Mouse (Mus musculus): ENCODE measurements around the gene Tmem135. TPM values are rescaled to one million over a fixed set of nuclear protein-coding genes. Genes with fewer than 3 reads are reported as not detected.
A peak's percentile ranks its signal among the peaks of the same experiment; 100 is the strongest.

Gene Tmem135
- polyA plus RNA-seq, 1 experiment from 2014 or later: 21.7 TPM

GRCm38 (mm10) chr7:89311555-89311954 lies 92.5 kb downstream of the Tmem135 start:
- Histone ChIP-seq H3K27ac (ENCODE audit: low read length) (no peak overlapping the region), H3K4me1 (ENCODE audit: insufficient read depth, low read depth, low read length) (no peaks in the 10 kb centered on the region), H3K9me3 (ENCODE audit: low read length) (no peaks in the 10 kb centered on the region), H3K4me3 (ENCODE audit: low read depth, low read length) (no peak overlapping the region), H3K4me2 (replicated peaks; ENCODE audit: low read depth, low read length) (no peak overlapping the region), H3K27me3 (replicated peaks; ENCODE audit: insufficient read depth, low read length) (no peaks in the 10 kb centered on the region), H3K36me3 (ENCODE audit: insufficient read depth, low read length) (no peaks in the 10 kb centered on the region), H3K9ac (replicated peaks; ENCODE audit: low read depth) (no peak overlapping the region)
- DNase-seq (ENCODE audit: low spot score): no peak
- peak; percentile 43 for TF ChIP-seq CTCF (IDR thresholded peaks at IDR 0.05)
- no peak for TF ChIP-seq EP300 (IDR thresholded peaks at IDR 0.05)
- 100% methylated on average over 1 of the region's 1 CpGs for WGBS
- no peak for ATAC-seq

DNA sequence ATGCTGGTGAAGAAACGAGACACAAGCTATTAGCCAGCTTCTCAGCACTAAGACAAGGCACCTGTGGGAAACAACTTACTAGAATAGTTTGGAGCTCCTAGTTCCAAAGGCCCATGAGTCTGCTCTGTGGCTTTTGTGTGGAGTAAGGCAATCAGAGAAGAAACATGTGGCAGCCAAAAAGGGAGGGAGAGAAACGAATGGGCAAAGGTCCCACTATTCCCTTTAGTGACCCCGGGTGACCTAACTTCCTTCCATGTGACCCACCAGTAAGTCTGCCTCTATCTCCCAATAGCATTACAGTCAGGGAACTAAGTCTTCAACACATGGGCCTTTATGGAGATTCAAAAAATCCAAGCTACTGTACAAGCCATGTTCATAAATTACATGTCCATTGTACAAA lies 95.1 kb downstream of the Tmem135 start:
- no peaks in the 10 kb centered on the region for H3K9me3 ChIP-seq (ENCODE audit: low read length)
- DNase-seq (ENCODE audit: low spot score) (no peak), ATAC-seq (no peak)
- H3K36me3 ChIP-seq (ENCODE audit: insufficient read depth, low read length): no peaks in the 10 kb centered on the region
- H3K4me3 ChIP-seq (ENCODE audit: low read depth, low read length): no peak overlapping the region
- H3K4me1 ChIP-seq (ENCODE audit: insufficient read depth, low read depth, low read length): no peaks in the 10 kb centered on the region
- WGBS: 60% methylated on average over 3 of the region's 3 CpGs
- no peak for TF ChIP-seq CTCF (IDR thresholded peaks at IDR 0.05)
- TF ChIP-seq EP300 (IDR thresholded peaks at IDR 0.05): no peak
- no peak overlapping the region for H3K27ac ChIP-seq (ENCODE audit: low read length)
- no peak overlapping the region for H3K4me2 ChIP-seq (replicated peaks; ENCODE audit: low read depth, low read length)
- no peak overlapping the region for H3K9ac ChIP-seq (replicated peaks; ENCODE audit: low read depth)
- no peaks in the 10 kb centered on the region for H3K27me3 ChIP-seq (replicated peaks; ENCODE audit: insufficient read depth, low read length)

GRCm38 (mm10) chr7:89308238-89308637 lies 95.8 kb downstream of the Tmem135 start:
- no peak overlapping the region for H3K4me3 ChIP-seq (ENCODE audit: low read depth, low read length)
- no peak overlapping the region for H3K9ac ChIP-seq (replicated peaks; ENCODE audit: low read depth)
- no peaks in the 10 kb centered on the region for H3K27me3 ChIP-seq (replicated peaks; ENCODE audit: insufficient read depth, low read length)
- H3K27ac ChIP-seq (ENCODE audit: low read length): no peak overlapping the region
- ATAC-seq (no peak), DNase-seq (ENCODE audit: low spot score) (no peak)
- H3K4me2 ChIP-seq (replicated peaks; ENCODE audit: low read depth, low read length): no peak overlapping the region
- no peaks in the 10 kb centered on the region for H3K36me3 ChIP-seq (ENCODE audit: insufficient read depth, low read length)
- no peaks in the 10 kb centered on the region for H3K9me3 ChIP-seq (ENCODE audit: low read length)
- TF ChIP-seq CTCF (IDR thresholded peaks at IDR 0.05): no peak
- TF ChIP-seq EP300 (IDR thresholded peaks at IDR 0.05): no peak
- WGBS: 78% methylated on average over 11 of the region's 11 CpGs
- H3K4me1 ChIP-seq (ENCODE audit: insufficient read depth, low read depth, low read length): no peaks in the 10 kb centered on the region

GRCm38 (mm10) chr7:89306831-89307230 lies 97.2 kb downstream of the Tmem135 start:
- no peak for ATAC-seq
- TF ChIP-seq EP300 (IDR thresholded peaks at IDR 0.05) (no peak), CTCF (IDR thresholded peaks at IDR 0.05) (no peak)

DNA sequence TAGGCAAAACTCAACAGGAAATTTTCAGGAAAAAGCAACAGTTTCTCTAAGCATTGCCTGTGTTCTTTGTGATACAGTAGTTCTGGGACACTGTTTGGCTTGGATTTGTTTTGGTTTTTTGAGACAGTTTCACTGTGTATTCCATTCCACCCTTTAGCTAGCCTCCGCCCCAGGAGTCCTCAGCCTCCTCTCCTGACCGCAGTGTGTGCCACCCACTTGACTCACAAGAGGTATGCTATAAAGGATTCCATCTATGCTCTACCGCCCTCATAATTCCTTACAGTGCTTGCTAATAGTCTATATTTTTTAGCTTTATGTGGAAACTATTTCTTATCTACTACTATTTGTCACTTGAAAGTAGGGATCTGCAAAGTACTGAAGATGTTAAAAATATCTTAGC lies 99.1 kb downstream of the Tmem135 start:
- no peaks in the 10 kb centered on the region for H3K4me1 ChIP-seq (ENCODE audit: insufficient read depth, low read depth, low read length)
- WGBS: 65% methylated on average over 3 of the region's 3 CpGs
- H3K27me3 ChIP-seq (replicated peaks; ENCODE audit: insufficient read depth, low read length): no peaks in the 10 kb centered on the region
- TF ChIP-seq EP300 (IDR thresholded peaks at IDR 0.05) (no peak), CTCF (IDR thresholded peaks at IDR 0.05) (no peak)
- H3K27ac ChIP-seq (ENCODE audit: low read length): no peak overlapping the region
- no peak overlapping the region for H3K4me3 ChIP-seq (ENCODE audit: low read depth, low read length)
- no peak overlapping the region for H3K4me2 ChIP-seq (replicated peaks; ENCODE audit: low read depth, low read length)
- peak; percentile 91 for ATAC-seq
- peak; percentile 20 for DNase-seq (ENCODE audit: low spot score)
- H3K36me3 ChIP-seq (ENCODE audit: insufficient read depth, low read length): no peaks in the 10 kb centered on the region
- H3K9me3 ChIP-seq (ENCODE audit: low read length): no peaks in the 10 kb centered on the region
- no peak overlapping the region for H3K9ac ChIP-seq (replicated peaks; ENCODE audit: low read depth)

More at GRCm38 (mm10) chr7:89306831-89307230, 97.2 kb downstream of the Tmem135 start:
- H3K27me3 ChIP-seq (replicated peaks; ENCODE audit: insufficient read depth, low read length): no peaks in the 10 kb centered on the region
- H3K9ac ChIP-seq (replicated peaks; ENCODE audit: low read depth): no peak overlapping the region
- no peak for DNase-seq (ENCODE audit: low spot score)
- no peaks in the 10 kb centered on the region for H3K4me1 ChIP-seq (ENCODE audit: insufficient read depth, low read depth, low read length)
- no peaks in the 10 kb centered on the region for H3K9me3 ChIP-seq (ENCODE audit: low read length)
- H3K36me3 ChIP-seq (ENCODE audit: insufficient read depth, low read length): no peaks in the 10 kb centered on the region
- H3K4me3 ChIP-seq (ENCODE audit: low read depth, low read length): no peak overlapping the region
- H3K27ac ChIP-seq (ENCODE audit: low read length): no peak overlapping the region
- WGBS: 89% methylated on average over 6 of the region's 6 CpGs
- no peak overlapping the region for H3K4me2 ChIP-seq (replicated peaks; ENCODE audit: low read depth, low read length)

- Histone ChIP-seq H3K9me3 (ENCODE audit: low read length) (no peaks in the 10 kb centered on the region), H3K4me1 (ENCODE audit: insufficient read depth, low read depth, low read length) (no peaks in the 10 kb centered on the region), H3K4me3 (ENCODE audit: low read depth, low read length) (no peak overlapping the region), H3K4me2 (replicated peaks; ENCODE audit: low read depth, low read length) (no peak overlapping the region), H3K9ac (replicated peaks; ENCODE audit: low read depth) (no peak overlapping the region), H3K27me3 (replicated peaks; ENCODE audit: insufficient read depth, low read length) (no peaks in the 10 kb centered on the region), H3K27ac (ENCODE audit: low read length) (no peak overlapping the region), H3K36me3 (ENCODE audit: insufficient read depth, low read length) (no peaks in the 10 kb centered on the region)
- 97% methylated on average over 1 of the region's 1 CpGs for WGBS
- no peak for TF ChIP-seq CTCF (IDR thresholded peaks at IDR 0.05)
- no peak for TF ChIP-seq EP300 (IDR thresholded peaks at IDR 0.05)
- ATAC-seq (no peak), DNase-seq (ENCODE audit: low spot score) (no peak)
These were observed 100.3 kb downstream of the Tmem135 start for GRCm38 (mm10) chr7:89303765-89304164.

- H3K36me3 ChIP-seq (ENCODE audit: insufficient read depth, low read length): no peaks in the 10 kb centered on the region
- H3K9me3 ChIP-seq (ENCODE audit: low read length): no peaks in the 10 kb centered on the region
- no peak for ATAC-seq
- H3K27me3 ChIP-seq (replicated peaks; ENCODE audit: insufficient read depth, low read length): no peaks in the 10 kb centered on the region
- DNase-seq (ENCODE audit: low spot score): no peak
- H3K9ac ChIP-seq (replicated peaks; ENCODE audit: low read depth): no peak overlapping the region
- no peak overlapping the region for H3K4me3 ChIP-seq (ENCODE audit: low read depth, low read length)
- H3K4me1 ChIP-seq (ENCODE audit: insufficient read depth, low read depth, low read length): no peaks in the 10 kb centered on the region
- 89% methylated on average over 1 of the region's 1 CpGs for WGBS
- H3K4me2 ChIP-seq (replicated peaks; ENCODE audit: low read depth, low read length): no peak overlapping the region
- TF ChIP-seq EP300 (IDR thresholded peaks at IDR 0.05) (no peak), CTCF (IDR thresholded peaks at IDR 0.05) (no peak)
- H3K27ac ChIP-seq (ENCODE audit: low read length): no peak overlapping the region
These were observed 105.0 kb downstream of the Tmem135 start for GRCm38 (mm10) chr7:89298911-89299458.
